Mouse (Mus musculus) c-Kit-negative CD71-positive TER-119-positive erythroid progenitor cells, embryonic 14.5 days (primary cell): ENCODE data around the gene Alg12.

Experiments used
- DNase-seq: peaks from one replicate; pipeline ENCODE4 v3.0.0-alpha.2; 2013; ENCODE audit warnings: low read depth, low spot score

Alg12 gene

DNA sequence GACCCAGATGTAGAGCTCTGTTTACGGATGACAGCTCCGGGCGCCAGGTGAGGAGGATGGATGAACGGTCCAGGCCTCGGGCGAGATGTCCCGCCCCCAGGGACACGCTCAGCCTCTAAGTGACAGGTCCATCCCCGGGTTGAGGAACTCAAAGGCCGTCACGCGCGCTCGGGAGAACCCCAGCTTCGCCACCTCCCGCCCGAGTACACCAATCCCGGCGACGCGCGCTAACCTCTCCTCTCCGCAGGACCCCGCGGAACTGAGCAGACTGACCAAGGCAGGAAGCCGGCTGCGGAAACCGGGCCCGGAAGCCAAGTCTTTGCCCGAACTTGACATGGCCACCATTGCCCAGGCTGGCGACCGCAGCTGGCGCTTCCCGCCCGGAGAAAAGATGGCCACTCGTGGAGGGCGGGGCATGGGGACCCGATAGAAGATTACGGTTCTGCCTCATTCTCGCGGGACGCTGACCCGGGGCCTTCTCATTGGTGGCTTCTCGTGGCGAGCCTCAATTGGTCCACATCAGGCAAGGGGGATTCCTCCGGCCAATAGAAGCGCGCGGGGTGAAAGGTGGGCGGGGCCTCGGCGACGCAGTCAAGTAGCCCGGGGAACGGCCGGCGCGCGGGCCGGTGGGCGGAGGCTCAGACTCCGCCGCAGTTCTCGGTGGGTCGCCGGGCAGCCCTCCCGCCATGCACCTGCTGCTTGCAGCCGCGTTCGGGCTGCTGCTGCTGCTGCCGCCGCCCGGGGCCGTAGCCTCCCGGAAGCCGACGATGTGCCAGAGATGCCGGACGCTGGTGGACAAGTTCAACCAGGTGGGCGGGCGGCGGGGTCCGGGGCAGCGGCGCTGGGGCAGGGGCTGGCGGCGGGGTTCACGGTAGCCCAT is at the start of gene Alg12, which contains the start of gene Creld2:
Alg12 (minus strand) TSS at position 293 of the 880 bp plus-strand sequence.
Creld2 (plus strand) TSS at position 621 of the 880 bp plus-strand sequence.
- DNase-seq = peak; percentile 97

DNA sequence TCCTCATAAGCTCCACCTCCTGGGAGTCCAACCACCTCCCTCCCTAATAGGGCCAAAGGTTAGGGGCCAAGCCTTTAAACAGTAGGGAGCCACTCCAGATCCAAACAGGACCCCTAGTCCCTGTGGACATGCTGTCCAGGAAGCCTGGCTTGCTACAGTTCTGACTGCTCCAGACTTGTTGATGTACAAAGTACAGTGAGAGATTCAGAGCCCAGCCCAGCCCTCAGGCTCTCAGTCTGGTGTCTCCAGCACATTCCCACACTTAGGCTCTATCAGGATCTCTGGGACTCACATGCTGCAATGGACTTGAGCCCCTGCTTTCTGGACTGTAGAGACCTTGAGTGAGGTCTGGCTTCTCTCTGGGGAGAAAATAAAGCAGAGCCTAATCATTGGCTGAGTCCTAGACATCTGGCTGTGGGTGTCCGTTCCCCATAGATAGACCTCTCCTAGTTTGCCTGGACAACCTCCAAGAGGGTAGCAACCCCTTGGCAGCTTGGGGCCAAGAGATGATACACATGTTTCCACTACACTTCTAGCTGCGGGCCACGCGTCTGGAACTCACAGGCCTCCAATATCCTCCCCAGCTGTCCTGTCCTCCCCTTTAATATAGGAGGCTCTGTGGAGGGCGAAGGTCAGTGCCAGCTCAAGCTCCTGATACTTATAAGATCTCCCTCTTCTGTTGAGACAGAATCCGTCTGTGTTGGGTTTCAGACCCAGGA is 49.1 kb upstream of the Alg12 start:
- no peak for DNase-seq

GRCm38 (mm10) chr15:88867368-88868023 is 48.4 kb upstream of the Alg12 start:
- DNase-seq = no peak

DNA sequence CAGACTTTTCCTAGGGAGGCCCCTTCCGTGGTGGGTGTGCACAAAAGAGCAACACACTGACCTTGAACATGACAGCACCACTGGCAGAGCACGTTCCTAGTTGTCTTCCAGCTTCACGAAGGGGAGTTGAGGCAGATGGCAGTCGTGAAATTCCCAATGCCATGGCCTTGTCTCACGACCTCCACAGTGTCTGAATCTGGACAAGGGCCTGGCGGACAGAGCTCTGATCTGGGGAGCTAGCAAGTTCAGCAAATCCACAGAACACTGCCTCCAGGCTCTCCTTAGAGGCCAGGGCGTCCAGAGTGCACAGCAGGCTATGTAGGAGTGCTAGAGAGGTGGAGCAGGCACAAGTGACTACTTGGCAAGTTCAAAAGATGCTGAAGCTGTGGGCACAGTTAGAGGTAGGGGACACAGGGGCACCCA is 47.8 kb upstream of the Alg12 start:
- DNase-seq = no peak

GRCm38 (mm10) chr15:88865888-88866695 is 47.0 kb upstream of the Alg12 start:
- DNase-seq = no peak

DNA sequence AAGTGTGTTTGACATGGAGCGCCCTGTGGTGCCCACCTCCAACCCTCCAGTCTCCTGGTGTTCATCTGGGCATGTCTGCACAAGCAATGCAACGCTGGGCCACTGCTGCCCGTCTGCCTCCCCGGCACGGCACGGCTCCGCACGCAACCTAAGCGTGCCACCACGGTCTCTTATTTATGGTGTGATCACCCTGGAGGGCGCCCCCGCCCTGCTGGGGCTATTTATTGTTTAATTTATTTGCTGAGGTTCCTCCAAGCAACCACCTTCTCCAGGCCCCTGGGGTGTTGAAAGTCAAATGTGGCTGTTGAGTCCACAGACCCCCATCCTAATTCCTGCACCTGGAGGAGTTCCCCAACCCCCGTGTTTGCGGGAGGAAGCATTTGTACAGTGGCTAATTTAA is 45.9 kb upstream of the Alg12 start:
- no peak for DNase-seq

DNA sequence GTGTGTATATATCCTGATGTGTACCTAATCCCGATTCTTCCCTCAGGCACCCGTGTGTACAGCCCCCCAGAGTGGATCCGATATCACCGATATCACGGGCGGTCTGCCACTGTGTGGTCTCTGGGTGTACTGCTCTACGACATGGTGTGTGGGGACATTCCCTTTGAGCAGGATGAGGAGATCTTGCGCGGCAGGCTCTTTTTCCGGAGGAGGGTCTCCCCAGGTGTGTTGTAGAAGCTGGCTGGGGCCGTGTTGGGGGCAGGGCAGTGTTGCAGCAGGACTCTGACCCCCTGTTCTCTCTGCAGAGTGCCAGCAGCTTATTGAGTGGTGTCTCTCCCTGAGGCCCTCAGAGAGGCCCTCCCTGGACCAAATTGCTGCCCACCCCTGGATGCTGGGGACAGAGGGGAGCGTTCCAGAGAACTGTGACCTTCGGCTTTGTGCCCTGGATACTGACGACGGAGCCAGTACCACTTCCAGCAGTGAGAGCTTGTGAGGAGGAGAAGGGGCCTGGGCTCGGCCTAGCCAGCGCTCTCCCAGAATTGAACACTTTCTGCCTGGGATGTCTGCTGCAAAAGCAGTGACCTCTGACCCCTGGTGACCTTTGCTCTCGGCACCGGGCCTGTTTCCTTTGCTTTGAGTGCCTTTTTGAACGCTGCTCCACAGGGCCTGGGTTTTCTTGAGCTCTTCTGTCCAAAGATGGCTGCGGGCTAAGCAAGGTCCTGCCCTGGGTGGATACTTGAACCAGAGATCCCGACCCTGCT is 45.3 kb upstream of the Alg12 start:
- no peak for DNase-seq

GRCm38 (mm10) chr15:88863695-88864231 is 44.6 kb upstream of the Alg12 start:
- DNase-seq = no peak

DNA sequence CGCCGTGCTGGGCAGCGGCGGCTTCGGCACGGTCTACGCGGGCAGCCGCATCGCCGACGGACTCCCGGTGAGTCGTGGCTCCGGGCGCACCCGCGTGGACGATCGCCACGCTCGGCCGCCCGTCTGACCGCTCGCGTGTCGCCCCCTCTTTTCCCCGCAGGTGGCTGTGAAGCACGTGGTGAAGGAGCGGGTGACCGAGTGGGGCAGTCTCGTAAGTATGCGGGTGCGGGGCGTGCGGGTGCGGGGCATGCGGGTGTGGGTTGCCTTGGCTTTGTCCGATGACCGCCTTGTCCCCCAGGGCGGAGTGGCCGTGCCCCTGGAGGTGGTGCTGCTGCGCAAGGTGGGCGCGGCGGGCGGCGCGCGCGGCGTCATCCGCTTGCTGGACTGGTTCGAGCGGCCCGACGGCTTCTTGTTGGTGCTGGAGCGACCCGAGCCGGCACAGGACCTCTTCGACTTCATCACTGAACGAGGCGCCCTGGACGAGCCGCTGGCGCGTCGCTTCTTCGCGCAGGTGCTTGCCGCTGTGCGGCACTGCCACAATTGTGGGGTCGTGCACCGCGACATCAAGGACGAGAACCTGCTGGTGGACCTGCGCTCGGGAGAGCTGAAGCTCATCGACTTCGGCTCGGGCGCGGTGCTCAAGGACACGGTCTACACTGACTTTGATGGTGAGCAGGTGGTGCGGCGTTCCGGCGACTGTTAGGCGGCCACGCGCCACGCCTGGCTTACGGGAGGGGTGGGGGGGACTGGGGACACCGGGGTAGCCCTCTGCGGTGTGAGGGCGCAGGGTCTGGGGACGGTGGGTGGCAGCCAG is 44.0 kb upstream of the Alg12 start:
- DNase-seq = no peak

- DNase-seq = peak; percentile 85
These were observed 42.9 kb upstream of the Alg12 start, which contains the start of gene Pim3 for GRCm38 (mm10) chr15:88861772-88862622. Pim3 (plus strand) TSS chr15:88862186.

- no peak for DNase-seq
These were observed 41.7 kb upstream of the Alg12 start for GRCm38 (mm10) chr15:88860781-88861180.

DNA sequence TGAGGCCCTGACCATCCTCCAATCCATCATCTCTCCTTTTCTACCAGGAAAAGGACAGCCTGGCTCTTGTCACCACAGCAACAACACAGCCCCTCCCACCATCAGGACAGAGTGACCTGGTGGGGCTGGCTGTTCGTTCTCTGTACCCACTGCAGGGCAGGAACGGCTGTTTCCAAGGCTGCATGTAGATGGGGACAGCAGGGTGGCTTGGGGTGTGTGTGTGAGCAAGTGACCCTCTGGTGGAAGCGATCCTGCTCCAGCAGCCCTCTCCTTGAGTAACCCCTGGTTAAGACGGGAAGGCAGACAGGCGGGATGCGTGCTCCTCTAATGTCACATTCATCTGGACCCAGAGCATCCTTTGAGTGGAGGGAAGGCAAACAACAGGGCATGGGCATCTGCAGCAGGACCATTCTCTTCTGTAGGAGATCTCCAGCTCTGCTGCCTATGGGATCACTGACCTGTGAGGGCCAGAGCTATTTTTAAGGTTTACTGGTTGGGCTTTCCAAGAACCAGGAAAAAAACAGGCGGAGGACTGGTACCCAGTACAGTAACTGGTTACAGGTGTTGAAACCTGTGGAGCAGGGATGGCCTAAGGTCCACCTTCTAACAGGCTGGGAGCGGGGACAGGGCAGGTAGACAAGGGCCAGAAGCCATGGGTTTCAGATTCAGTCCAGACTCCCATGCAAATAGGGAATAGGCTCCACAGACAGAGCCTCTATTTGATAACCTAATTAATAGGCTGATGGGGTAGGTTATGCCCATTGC is 40.3 kb upstream of the Alg12 start:
- DNase-seq = no peak

DNA sequence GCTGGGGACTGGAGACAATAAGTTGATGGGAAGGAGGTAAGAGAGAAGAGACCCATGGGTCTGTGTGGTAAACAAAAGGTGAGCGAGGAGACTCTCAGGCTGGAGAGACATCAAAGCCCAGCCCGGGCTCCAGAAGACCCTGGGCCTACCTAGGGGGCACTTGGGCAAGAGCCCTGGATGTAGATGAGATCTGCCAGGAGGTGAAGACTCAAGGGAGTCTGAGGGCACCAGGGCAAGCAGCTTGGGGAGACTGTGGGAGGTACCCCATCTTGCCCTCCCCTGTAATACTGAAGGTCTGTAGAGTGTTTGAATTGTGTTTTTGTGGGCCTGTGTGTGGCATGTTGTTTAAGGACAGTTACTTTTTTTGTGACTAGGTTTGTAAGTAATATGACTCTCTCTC is 39.6 kb upstream of the Alg12 start:
- DNase-seq = no peak

DNA sequence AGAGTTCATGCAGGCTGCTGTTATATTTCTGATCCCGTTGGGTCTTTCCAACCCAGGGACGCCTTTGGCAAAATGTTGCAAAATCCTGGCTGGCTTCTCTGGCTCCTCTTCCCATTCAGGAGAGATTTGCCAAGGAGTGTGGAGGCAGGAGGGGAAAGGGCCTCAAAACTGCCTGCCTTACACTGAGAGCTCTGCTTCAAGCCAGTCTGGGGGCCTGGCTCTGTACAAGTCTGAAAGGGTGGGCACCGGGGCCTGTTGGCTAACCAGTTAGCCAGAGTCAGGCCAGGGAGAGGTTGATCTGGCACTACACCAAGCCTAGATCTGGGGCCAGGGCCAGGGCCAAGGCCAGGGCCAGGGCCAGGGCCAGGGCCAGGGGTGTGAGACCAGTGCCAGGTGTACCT is 39.0 kb upstream of the Alg12 start:
- no peak for DNase-seq

DNA sequence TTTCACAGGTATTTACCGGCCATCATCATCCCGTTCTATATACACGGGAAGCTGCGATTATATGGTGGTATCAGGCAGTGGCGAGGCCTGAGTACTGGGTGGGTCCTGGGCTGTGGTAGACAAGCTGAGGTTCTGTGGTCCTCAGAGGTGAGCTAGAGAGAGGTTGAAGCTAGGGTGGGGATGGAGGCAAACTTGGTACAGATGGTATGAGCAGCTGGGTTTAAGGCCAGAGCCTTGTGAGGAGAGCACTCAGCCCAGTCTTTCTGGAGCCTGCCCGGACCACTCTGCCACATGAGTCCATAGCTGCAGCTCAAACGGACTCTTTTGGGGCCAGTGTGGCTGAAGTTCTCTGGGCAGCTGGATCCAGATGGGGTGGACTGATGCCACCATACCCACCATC is 38.2 kb upstream of the Alg12 start:
- DNase-seq = no peak

GRCm38 (mm10) chr15:88856613-88857012 is 37.5 kb upstream of the Alg12 start:
- no peak for DNase-seq

- DNase-seq = no peak
These were observed 36.8 kb upstream of the Alg12 start for GRCm38 (mm10) chr15:88855896-88856417.
